Mouse (Mus musculus) forelimb bud, embryonic 11.5 days (tissue): ENCODE measurements around the gene Ankle1.
"Not testable (repeated sequence)": the region's sequence is repeated elsewhere in the genome, so short reads cannot be mapped to it uniquely, and the experiment has no call there.

Experiments
- DNase-seq: peaks from one replicate; pipeline ENCODE4 v3.0.0-alpha.2; 2012; ENCODE audit warnings: low read depth, low spot score

Ankle1 gene

DNA sequence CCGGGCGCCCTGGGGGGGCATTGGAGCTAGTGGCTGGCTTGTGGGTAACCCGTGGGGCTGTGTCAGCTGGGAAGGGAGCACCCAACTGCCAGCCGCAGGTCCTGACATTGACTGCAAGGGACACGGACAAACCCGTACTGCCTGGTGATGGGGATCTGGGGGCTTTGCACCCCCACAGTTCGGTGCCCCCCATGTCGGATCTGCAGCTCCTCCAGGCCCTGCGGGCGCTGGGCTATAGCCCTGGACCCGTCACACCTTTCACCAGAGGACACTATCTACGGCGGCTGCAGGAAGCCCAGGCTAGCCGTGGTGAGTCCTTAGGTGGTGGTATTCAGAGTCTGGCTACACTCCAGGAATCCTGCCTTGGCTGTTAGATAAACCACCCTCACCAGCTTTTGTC, 1.6 kb downstream of the Ankle1 start:
- DNase-seq: no peak

DNA sequence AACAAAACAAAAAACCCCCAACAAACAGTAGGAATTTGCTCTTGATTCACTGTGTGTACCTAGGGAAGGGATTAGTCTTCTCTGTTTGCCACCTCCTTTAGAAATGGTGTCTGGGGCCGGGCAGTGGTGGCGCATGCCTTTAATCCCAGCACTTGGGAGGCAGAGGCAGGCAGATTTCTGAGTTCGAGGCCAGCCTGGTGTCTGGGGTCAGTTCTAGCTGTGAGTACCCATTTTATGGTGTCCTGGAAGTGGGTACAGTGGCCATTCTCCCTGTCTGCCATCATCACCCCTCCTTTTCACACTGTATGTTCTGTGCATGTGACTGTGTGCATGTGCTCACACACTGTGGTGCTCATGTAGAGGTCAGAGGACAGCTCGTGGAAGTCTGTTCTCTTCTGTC, 2.4 kb downstream of the Ankle1 start:
- DNase-seq: no peak

DNA sequence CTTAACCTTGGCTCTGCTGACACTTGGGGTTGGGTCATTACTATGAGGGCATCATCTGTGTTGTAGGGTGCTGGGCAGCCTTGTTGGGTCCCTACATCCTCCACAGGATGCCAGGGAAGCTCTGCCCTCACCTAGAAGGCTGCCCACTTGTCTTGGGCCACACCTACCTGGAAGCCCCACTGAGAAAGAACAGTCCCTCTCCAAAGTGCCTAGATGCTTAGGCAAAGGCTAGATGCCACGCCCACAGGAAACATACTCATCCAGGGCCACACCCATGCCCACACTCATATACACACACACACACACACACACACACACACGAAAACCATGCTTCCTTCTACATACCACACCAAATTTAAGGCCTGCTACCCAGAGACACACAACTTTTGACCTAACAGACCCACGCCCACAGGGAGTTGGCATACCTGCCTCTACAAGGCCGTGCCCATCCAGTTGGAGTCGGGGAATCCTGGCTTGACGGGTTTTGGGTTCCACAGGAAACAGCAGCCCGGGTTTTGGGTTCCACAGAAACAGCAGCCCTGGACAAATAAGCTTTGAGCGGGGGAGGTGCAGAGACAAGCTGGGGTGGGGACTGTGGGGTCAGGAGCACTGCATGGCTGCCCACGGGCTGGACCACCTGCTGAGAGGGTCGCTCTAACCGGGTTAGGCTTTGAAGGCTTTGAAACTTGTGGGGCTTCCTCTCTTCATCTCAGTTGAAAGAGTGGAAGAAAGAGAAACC, 5.9 kb downstream of the Ankle1 start:
- DNase-seq: no peak

DNA sequence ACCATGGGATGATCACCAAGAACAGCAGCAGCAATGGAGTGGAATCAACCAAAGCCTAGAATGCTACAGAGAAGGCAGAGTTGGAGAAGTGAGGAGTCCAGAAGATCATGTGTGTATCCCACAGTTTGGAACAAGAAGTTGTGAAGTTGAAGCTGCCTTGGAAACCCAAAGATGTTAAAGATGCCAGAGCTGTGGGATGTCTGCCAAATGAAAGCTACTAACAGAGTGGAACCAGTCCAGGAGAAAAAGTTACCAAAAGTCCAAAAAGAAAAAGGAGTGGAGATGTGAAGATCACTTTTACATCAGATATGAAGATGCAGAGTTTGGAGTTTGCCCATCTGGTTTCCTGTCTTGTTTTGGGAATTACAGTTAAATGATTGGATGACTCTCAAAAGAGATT, 16.3 kb downstream of the Ankle1 start:
- no peak for DNase-seq

DNA sequence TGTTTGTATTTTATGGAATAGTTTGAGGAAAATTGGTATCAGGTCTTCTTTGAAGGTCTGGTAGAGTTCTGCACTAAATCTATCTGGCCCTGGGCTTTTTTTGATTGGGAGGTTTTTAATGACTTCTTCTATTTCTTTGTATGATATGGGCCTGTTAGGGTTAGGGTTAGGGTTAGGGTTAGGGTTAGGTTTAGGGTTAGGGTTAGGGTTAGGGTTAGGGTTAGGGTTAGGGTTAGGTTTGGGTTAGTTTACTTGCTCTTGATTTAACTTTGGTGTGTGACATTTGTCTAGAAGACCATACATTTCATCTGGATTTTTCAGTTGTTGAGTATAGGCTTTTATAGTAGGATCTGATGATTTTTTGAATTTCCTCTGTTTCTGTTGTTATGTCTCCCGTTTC, 27.1 kb downstream of the Ankle1 start:
- DNase-seq: not testable (repeated sequence)

DNA sequence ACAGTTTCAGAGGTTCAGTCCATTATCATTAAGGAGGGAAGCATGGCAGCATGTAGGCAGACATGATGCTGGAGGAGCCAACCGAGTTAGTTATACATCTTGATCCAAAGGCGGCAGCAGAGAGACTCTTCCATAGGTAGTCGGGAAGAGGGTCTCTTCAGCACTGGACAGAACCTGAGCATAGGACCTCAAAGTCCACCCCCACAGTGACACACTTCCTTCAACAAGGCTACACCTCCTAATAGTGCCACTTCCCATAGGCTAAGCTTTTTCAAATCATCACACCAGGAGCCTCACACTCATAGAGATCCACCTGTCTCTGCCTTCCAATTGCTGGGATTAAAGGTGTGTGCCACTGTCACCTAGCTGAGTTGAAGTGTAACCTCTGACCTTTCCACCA, 31.2 kb downstream of the Ankle1 start:
- no peak for DNase-seq

DNA sequence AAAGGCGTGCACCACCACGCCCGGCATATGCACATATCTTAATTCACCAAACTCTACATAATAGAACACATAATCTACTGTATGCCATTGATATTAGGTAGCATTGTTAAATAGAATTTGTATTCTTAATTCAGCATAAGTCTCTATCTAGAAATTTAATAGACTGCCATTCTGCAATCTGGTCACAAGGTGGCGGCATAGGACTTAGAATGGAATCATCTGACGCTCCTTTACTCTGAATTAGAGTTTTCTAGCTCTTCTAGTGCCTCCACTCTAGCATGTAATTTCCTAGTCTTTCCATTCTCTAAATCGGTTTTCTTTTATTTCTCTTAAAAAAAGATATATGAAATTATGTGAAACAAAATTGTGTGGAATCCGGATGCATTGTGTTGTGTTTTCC, 35.6 kb downstream of the Ankle1 start:
- DNase-seq: peak; percentile 61

DNA sequence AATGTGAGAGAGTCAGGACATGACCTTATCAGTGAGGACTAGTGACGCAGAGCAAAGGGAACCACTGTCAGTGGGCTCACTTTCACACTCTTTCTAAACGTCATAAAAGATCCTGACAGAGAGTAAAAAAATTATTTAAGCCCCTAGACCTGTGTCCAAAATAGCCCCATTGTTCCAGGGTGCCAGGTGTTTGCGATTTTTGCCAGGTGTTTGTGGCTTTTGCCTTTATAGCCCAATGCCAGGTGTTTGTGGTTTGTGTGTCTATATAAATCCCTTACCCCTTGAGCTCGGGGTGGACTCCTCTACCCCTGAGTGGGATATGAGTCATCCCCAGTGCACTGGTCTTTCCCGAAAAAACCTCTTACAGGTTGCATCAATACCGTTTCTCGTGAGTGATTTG, 39.3 kb downstream of the Ankle1 start:
- no peak for DNase-seq

DNA sequence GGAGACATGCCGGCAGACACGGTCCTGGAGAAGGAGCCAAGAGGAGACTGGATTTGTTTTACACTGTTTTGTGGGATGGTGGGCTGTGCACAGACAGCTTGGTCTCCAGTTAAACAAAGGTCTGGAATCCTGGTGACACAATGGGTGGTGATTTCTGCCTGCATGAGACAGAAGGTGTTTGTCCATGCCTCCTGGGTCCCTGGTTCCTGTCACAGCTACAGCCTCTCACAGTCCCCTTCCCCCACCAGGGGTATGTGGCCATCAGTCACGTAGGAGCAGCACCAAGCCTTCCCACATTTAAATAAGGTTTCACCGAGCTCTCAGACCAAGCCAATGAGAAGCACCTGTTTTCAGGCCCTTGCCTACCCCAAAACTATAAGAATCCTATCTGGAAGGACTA, 45.5 kb downstream of the Ankle1 start:
- no peak for DNase-seq

DNA sequence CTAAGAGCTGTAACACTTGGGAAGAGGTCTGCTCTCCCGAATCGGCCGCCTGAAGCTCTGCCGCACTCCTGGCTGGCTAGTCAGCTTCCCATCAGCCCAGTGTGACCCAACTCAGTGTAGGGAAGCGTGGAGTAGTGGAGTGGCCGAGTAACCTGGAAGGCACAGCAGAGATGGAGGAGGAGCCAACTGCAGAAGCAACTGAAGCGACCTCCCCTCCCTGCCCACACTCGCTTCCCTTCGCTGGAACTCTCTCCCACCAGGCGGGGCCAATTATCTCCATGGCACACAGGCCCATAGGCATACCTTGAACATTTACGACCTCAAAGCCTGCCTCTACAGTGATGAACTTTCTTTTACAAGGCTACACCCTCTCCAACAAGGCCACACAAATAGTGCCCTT, 46.0 kb downstream of the Ankle1 start:
- no peak for DNase-seq

DNA sequence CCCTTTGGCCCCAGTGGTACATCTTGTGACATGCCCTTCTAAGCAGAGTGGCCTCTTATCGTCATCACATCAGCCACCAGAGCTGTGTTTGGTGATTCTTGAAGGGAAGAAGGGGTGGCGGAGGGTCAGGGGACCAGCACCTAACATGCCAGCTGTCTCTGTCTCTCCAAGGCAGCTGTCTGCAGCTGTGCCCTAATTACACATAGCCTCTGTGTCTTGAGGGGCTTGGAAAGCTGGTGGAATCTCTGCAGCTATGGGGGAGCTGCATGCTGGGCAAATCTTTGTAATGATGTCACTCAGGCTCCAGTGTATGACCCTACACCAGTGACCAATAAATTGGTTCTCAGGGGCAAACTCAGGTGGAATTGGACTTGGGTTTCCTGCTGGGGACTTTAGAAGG, 46.9 kb downstream of the Ankle1 start:
- DNase-seq: no peak

DNA sequence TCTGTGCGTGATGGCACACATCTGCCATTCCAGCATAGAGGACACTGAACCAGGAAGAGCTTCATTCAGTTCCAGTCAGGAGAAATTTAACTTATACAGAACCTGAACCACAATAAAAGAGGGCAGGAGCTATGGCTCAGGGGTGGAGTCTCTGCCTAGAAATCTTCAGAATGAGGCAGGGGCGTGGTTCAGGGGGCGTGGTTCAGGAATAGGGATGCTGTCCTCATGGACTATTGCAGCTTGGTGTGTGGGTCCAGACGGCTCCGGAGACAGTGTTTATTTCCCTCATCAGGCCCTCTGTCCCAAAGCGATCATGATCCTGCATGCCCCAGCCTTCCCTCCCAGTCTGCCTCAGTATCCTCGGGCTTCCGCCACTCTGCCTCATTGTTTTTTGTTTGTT, 48.9 kb downstream of the Ankle1 start:
- DNase-seq: no peak

DNA sequence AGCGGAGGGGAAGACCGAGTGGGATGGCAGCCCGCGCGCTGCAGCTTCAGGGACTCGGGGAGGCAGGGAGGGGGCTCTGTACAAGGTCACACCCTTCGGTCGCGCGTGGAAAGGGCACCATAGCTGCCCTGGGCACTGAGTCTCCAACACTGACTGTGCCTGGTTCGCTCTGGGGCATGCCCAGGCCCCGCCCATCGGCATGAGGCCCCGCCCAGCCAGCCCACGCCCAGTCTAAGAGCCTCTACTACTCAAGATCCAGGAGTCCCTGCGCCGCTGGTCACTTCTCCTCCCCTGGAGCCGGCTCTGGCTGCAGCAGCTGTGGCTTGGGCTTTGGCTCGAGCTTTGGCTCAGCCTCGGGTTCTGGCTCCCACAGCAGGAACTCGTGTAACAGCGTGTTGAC, 51.1 kb downstream of the Ankle1 start:
- no peak for DNase-seq

DNA sequence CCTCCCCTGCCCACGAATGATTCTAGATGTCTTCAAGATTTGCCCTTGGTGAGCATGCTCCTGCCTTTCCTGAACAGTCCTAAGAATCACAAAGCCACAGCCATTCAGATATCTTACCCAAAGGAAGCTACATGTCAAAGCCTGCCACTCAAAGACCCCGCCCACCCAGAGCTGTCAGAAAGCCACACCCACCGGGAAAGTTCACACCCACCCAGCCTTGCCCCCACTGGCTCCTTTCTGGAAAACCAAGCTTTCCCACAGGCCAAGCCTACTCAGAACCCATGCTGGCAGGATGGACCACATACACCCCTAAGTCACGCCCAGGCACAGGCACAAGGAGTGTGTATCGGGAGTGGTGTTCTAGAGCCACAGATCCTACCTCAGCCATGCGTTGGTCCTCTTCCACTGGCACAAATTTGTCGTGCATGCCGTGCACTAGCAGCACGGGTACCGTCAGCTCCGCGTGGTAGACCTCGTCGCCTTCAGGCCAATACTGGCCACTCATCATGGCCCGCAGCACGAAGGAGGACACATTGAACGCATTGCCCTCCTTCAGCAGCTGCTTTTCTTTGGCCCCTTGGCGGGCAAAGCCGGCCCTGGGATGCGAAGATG, 52.0 kb downstream of the Ankle1 start:
- no peak for DNase-seq
